Mouse (Mus musculus) adrenal gland, postnatal 14 days (tissue): ENCODE results near the gene Olfr67. TPM values are rescaled to one million over a fixed set of nuclear protein-coding genes. Genes with fewer than 3 reads are reported as not detected.
"Not testable (repeated sequence)": the region's sequence is repeated elsewhere in the genome, so short reads cannot be mapped to it uniquely, and the experiment has no call there.

Source experiments
- DNase-seq: peaks from one replicate; pipeline ENCODE4 v3.0.0; 2021; ENCODE audit warnings: mixed read lengths
- long read RNA-seq, 2 experiments: library from polyadenylated mRNA; stranded (forward); transcript quantifications; one replicate each; pipeline ENCODE4 v2.0.0; 2021
- total RNA-seq: library from RNA; stranded (reverse); gene quantifications from 2 replicates; pipeline ENCODE4 v1.2.3, GENCODE M21; 2021

The Olfr67 gene
- total RNA-seq, result not detected in 2 replicates
- long read RNA-seq, experiment 1, result 0 reads
- long read RNA-seq, experiment 2, result 0 reads

- no peak for DNase-seq
These were observed at the start of gene Olfr67 for GRCm38 (mm10) chr7:103791721-103792120. TSS of gene Olfr67 (minus strand) at chr7:103791821.

DNA sequence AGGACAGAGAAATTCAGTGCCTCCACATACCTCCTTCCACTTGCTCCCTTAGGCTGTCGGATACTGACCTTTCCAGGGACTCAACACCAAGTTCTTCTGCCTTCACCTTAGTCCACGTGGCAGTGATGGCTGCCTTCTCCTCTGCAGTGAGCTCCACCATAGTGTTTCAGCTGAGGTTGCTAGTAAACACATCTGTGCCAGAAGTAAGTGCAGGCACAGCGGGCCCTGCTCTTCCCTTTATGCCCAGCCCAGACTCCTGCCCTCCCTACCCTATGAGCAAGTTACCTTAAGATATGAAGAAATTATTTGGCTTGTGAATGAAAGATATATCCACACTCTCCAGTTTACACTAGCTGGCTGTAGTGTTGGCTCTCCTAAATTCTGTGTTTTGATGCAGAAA is 48.6 kb upstream of the Olfr67 start, which contains the start of gene Hbb-bh2:
Gene Hbb-bh2 (minus strand): TSS at position 253 of the 400 bp plus-strand sequence.
- no peak for DNase-seq

- no peak for DNase-seq
These were observed 36.2 kb upstream of the Olfr67 start, which contains the start of gene Hbb-bs for GRCm38 (mm10) chr7:103827808-103828207. TSS of gene Hbb-bs (minus strand) at chr7:103828096.

DNA sequence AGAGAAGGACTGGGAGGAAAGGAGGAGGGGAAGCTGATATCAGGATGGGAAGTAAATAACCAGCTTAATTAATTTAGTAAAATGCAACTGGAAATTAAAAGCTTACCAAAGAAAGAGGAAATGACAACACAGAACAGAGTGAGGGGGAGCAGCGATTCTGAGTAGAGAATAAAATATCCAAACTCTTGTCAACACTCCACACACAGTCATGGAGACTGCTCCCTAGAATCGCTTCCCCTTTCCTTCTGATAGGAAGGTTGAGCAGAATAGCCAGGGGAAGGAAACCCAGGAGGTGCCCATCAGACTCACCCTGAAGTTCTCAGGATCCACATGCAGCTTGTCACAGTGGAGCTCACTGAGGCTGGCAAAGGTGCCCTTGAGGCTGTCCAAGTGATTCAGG is 35.5 kb upstream of the Olfr67 start:
- DNase-seq, result not testable (repeated sequence)

DNA sequence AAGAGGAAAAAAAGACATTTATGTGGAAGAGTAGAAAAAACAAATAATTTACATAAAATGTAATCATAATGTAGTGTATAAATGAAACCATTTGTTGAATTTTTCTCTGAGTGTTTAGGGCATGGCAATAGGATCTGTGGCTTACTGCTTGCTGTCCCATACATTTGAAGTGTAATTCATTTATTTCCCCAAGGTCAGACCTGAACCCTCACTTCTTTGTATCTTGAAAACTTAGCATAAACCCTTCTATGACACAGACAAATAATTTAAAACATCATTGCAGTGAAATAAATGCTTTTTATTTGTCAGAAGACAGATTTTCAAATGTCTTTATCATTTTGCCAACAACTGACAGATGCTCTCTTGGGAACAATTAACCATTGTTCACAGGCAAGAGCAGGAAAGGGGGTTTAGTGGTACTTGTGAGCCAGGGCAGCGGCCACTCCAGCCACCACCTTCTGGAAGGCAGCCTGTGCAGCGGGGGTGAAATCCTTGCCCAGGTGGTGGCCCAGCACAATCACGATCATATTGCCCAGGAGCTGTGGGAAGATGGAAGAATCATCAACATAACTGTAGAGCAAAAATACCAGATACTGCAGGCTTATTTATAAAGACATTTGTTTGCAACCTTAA is 34.8 kb upstream of the Olfr67 start:
- no peak for DNase-seq

GRCm38 (mm10) chr7:103825536-103826254 is 34.1 kb upstream of the Olfr67 start:
- DNase-seq, result no peak

GRCm38 (mm10) chr7:103824597-103824996 is 33.0 kb upstream of the Olfr67 start:
- no peak for DNase-seq

GRCm38 (mm10) chr7:103815085-103815484 is 23.5 kb upstream of the Olfr67 start:
- DNase-seq, result not testable (repeated sequence)

- no peak for DNase-seq
These were observed 22.1 kb upstream of the Olfr67 start, which contains the start of gene Hbb-bt for GRCm38 (mm10) chr7:103813766-103814165. TSS of gene Hbb-bt (minus strand) at chr7:103813996.

DNA sequence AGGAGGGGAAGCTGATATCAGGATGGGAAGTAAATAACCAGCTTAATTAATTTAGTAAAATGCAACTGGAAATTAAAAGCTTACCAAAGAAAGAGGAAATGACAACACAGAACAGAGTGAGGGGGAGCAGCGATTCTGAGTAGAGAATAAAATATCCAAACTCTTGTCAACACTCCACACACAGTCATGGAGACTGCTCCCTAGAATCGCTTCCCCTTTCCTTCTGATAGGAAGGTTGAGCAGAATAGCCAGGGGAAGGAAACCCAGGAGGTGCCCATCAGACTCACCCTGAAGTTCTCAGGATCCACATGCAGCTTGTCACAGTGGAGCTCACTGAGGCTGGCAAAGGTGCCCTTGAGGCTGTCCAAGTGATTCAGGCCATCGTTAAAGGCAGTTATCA is 21.5 kb upstream of the Olfr67 start:
- not testable (repeated sequence) for DNase-seq

DNA sequence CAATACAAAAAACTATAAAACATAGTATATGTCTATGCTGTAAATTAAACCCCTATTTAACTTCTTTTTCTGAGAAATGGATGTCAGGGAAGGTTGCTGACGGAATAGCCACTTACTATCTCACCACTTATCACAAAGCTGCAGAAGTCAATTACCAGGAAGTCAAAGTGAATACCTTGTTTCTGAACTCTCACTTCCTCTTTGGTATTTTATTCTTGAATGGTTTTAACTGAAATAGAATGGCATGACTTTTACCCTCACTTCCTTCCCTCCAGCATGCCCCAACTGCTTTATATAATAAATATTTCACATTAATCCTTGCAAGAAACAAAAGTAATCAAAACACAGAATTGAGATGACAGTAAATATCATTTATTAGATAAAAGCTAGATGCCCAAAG is 20.6 kb upstream of the Olfr67 start:
- DNase-seq, result no peak

GRCm38 (mm10) chr7:103811223-103811845 is 19.7 kb upstream of the Olfr67 start:
- DNase-seq, result no peak

DNA sequence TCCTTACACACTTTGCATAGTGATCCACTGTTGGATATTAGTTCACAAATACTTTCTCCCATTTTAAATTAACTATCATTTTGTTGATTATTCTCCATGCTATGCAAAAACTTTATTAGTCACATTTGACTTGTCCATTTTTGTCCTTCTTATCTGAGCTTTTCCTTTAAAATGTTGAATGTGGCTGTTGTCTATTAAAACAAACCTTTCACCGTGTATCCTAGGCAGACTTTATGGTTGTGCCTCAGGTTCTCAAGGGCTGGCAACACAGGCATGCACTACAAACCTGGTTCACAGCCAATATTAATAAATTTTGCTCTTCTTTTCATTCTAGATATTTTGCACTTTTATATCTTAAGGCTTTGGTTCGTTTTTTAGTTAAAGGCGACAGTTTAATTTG is 19.1 kb upstream of the Olfr67 start:
- no peak for DNase-seq

GRCm38 (mm10) chr7:103810296-103810695 is 18.7 kb upstream of the Olfr67 start:
- no peak for DNase-seq

GRCm38 (mm10) chr7:103809801-103810155 is 18.2 kb upstream of the Olfr67 start:
- DNase-seq, result no peak

DNA sequence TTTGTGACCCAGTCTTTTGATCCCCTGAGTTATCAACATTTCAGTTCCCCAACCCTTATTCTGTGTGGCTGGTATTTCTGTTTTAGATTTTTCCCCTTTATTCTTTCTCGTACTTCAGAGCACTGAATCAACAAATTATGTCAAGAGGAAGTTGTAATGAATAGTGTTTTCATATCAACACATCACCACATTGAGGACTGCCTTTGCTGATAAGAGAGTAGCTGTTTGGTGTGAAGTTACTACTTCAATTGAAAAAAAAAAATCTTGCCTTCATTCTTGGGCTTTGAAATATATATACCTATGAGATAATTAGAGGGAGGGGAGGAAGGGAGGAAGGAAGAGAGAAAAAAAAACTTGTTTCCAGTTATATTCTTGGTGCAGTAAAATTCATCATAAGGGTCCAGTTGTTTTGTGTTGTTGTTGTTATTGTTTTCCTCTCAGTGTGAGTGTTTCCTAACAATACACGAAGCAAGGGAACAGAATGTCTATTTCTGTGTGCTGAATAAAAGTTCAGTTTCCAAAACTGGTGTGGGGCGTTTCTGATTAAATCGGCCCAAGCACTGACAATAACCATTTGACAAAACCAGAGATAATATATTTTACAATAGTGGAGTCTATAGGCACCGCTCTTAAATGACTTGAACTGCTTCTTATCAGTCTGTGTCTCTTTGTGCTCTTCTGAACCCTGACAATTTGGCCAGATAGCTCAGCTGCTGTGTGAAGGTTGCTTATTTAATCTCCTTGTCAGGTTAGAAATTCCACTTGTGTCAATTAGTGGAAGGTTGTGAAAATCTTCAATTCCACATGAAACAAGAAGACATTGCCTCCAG is 17.6 kb upstream of the Olfr67 start:
- no peak for DNase-seq

GRCm38 (mm10) chr7:103808120-103808519 is 16.5 kb upstream of the Olfr67 start:
- DNase-seq, result not testable (repeated sequence)

GRCm38 (mm10) chr7:103806856-103807255 is 15.2 kb upstream of the Olfr67 start:
- DNase-seq, result peak; percentile 30

DNA sequence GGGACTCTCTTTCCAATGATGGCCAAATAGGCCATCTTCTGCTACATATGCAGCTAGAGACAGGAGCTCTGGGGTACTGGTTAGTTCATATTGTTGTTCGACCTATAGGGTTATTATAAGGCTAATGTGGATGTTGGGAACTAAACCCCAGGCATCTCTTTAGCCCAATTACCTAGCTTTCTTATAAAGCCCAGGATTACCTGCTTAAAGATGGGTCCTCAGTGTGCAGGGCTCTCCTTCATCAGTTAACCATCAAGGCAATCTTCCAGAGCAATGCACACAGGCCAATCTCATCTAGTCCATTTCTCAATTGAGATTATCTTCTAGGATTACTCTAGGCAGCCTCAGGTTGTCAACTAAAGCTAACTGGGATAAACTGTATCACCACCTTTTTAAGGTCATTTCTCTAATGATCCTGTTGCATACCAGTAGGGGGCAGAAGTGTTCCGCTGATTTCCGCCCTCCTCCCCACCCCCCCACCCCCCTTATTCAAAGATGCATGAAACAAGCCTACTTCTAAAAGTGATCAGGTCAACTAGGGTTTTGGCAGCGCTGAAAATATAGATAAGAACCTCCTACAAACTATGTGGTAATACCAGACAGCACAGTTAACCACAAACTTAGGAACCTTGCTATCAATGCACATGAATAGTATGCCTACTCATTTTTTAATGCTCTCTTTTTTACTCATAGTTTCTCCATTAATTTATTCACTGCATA is 1.2 kb upstream of the Olfr67 start:
- DNase-seq, result no peak

DNA sequence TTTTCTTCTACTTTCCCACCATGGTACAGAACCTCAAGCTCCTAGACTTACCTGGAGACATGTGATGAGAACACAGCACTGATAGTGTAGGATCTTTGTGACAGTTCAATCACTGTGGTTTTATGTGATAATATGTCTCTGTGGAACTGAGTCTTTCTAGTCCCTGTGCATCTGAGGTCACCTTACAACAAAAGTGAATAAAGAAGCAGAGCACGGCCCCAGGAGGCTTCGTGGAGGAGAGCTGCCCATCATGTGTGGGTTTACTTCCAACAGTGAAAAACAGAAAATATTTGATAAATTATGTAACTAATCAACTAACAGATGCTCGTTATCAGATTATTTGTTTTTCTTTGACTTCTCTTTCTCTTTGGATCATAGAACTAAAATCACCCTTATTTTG is 12.0 kb downstream of the Olfr67 start, which contains the start of gene Olfr68:
Gene Olfr68 (minus strand): TSS at position 101 of the 400 bp plus-strand sequence.
- no peak for DNase-seq

GRCm38 (mm10) chr7:103777652-103778051 is 14.0 kb downstream of the Olfr67 start:
- not testable (repeated sequence) for DNase-seq
